Mouse (Mus musculus) retina, adult 2 months (tissue): ENCODE measurements around the gene Glrx5.

ENCODE experiments used
- DNase-seq: peaks from one replicate; pipeline ENCODE4 v3.0.0-alpha.2; 2012; ENCODE audit warnings: low read depth, low spot score

Glrx5 gene

GRCm38 (mm10) chr12:105004956-105005714, 27.4 kb upstream of the Glrx5 start:
- DNase-seq: no peak

GRCm38 (mm10) chr12:105005715-105005972, 26.8 kb upstream of the Glrx5 start:
- no peak for DNase-seq

- DNase-seq: no peak
Measured at GRCm38 (mm10) chr12:105008150-105008549, 24.3 kb upstream of the Glrx5 start.

DNA sequence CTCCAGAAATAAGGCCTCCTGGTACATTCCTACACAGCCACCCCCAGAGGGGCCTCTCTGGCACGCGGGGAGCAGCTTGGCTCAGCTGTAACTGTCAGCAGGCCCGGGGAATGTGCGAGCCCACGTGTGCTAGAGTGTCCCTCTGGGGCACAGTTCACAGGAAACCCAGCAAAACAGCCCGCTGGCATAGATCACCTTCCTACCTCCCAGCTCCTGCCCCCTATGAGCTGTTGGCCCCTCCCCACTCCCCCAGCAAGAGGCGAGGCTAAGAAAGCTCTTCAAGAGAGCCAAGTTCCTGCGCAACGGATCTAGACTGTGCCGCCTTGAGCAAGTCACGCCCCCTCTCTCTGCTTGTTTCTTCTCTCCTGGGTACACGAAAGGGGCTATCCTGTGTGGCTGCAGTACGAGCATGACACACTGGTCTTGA, 23.7 kb upstream of the Glrx5 start:
- no peak for DNase-seq

DNA sequence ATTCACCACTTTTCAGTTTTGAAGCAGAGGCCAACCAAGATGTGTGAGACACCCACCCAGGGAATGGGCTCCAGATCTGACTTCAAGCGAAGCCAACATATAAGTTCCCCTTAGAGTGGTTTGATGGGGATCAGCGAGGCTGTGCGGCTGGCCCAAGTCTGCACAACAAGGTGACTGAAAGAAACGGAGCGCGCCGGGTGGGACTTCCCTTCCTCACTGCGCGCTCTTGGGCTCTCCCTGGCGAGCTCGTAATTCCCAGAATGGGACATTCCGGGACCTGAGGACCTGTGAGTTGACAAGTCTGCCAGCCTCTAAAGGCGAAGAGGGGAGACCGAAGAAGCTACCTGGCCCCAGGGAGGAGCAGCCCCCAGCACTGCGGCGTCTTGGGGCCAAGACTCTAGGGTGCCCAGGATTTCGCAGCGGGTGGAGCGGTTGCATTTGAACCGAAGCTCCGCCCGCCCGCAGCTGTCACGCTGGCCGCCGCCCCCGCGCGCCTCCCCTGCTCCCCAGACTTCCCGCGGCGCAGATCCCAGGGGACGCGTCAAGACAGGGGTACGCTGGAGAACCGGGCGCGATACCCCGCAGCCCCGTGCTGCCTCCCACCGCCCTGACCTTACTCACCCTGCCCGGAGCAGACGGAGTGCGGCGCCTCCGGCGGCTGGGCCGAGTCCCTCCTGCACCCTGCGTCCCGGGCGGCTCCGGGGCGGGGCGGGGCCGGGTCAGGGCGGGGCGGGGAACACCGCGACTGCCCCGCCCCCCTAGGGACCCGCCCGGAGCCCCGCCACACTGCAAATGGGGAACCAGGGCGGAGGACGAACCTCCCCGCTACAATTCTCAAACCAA, 22.9 kb upstream of the Glrx5 start, which contains the start of gene Syne3:
TSS of gene Syne3 (minus strand) at position 440 of the 843 bp plus-strand sequence.
- DNase-seq: no peak

GRCm38 (mm10) chr12:105010213-105010790, 22.2 kb upstream of the Glrx5 start:
- DNase-seq: no peak

DNA sequence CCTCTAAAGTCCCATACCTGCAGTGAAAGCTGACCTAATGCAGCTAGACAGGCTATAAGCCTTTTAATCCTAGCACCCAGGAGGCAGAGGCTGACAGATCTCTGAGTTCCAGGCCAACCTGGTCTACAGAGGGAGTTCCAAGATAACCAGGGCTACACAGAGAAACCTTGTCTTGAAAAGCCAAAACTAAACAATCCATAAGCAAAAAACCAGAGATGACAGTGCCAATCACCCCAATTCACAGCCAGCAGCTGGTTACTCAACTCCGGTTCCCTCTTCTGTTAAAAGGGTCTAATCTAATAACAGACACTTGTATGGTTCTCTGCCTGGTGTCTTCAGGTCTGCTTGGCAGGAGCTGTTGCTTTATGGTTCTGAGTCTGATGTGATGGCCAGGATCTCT, 20.9 kb upstream of the Glrx5 start:
- DNase-seq: no peak

DNA sequence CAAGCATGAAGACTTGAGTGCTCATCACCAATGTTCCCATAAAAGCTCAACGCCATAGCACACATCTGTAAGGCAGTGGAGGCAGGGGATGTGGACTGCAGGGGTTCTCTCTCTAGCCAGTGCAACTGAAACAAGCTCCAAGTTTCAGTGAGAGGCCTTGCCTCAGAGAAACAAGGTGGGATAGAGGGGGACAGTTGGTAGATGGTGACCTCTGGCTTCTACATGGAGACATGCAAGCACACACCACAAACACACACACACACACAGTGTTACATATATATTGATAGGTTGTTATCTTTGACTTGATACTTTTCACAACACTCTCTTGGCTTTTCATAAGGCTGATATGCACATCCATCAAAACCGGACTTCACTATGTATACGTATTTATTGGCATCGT, 20.2 kb upstream of the Glrx5 start:
- no peak for DNase-seq

DNA sequence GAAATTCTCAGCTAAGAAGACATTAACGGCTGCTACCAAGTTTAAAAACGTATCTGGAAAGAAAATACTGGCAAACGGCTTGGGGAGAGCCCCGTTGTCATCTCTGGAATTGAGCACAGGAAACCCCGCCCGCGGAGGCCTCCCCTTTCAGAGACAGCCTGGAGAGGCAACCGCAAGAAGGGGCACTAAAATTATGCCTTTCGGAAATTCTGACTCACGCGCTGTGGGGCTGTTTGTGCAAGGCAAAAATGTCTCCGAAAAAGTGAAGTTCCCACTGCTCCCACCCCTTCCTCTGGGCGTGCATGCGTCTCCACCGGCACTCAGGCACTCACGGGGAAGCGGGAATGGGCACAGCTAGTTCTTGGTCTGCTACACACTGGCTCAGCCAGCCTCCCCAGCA, 19.4 kb upstream of the Glrx5 start:
- no peak for DNase-seq

DNA sequence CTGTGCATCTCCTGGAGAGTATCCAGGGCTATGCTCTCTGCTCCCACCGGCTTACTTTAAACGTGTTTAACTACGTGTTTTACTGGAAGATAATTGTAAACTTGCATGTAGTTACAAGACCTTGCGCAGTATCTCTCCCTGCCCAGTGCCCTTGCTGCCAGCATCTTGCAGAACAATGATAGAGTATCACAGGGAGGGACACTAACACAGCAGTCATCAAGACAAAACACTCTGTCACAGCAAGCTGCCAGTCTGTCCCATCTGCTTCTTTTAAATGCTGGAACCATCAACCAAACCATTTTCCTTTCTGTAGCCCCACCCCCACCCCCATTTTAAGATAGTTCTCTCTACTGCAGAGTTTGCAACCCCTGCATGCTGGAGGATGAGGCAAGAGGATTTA, 16.3 kb upstream of the Glrx5 start:
- DNase-seq: no peak

DNA sequence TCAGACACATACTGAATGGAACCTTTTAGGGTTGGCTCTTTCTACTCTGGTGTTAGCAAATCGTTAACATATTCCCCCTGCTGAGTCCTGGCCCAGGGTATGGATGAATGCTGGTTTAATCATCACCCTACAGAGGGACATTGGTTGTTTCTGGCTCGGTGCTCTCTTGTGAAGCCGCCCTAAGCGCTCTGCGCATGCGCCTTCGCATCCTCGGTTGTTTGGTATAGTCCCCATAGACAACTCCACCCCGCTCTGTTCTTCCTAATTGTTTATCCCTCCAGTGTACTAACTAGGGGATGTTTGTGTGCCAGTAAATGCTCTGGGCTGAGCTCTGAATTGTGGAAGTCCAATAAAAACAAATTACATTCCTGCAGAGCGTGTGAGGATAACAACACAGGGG, 15.8 kb upstream of the Glrx5 start:
- no peak for DNase-seq

GRCm38 (mm10) chr12:105019359-105020219, 12.9 kb upstream of the Glrx5 start:
- no peak for DNase-seq

DNA sequence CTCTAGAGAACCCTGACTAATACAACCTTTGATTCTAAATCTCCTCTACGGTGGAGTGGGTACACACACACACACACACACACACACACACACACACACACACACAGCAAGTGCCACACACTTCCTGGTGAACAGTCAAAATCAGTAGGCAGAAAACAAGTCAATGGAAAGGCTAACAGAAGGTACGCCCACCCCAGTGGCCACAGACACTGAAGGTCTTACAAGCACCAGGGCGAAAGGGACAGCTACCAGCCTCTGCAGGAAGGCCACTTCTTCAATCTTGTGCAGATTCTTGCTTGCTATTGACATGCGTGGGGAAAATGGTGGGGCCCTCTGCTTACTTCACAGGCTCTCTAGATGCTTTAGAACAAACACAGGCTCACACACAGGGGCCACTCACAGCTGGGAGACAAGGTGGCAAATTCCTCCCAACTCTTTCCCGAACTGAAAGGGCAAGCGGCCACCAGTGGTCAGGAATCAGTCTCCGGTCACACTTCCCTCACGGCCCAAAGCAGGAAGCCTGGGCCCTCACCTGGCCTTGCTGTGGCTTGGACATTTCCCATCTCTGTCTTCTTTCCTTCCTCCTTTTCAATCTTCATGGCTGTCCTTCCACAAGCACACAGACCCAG, 10.9 kb upstream of the Glrx5 start:
- no peak for DNase-seq

DNA sequence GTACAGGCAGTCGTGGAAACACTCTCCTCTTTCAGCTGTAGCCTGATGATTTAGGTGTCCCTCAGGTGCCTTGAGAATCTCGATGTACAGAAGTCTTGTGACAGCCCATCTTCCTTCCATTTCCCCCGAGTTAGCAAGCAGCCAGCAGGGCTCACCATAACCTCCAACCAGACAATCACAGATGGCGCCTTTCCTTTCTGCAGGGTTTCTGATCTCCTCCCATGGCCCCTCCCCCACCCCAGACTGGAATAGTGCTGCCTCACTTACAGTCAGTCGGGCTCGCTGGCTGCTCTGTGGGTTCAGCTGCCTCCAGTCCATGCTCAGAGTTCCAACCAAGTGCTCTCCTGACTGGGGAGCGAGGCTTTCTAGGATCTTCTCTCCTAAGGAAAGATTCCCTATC, 10.3 kb upstream of the Glrx5 start:
- DNase-seq: no peak

GRCm38 (mm10) chr12:105022776-105023175, 9.7 kb upstream of the Glrx5 start:
- DNase-seq: no peak

- DNase-seq: peak; percentile 58
Measured at GRCm38 (mm10) chr12:105025271-105025946, 7.1 kb upstream of the Glrx5 start.

DNA sequence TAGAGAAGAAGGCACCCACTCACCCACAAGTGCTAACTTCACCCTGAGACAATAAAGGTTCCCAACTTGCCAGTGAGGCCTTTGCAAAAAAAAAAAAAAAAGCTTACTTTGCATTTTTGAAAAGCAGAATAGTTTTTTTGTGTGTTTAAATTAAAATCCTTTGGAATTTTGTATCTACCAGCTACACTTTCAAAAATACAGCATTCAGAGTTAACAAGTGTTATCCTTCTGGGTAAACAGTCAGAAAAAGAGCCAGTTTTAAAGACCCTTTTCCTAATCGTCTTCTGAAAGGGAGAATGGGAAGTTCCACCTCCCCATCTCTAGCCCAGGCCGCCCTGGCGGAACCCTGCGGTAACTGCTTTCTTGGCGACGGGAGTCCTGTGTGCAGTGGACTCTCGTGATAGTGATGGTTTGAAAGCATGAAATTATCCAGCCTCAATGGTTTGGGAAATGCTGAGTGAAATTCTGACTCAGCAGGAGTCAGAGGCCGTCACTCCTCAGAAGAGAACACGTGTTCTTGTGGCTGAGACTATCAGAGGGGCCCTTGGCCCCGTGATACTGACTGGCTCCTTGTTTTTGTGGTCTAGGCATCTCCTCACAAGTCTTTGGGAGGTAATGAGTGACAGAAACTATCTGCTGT, 6.4 kb upstream of the Glrx5 start:
- no peak for DNase-seq

GRCm38 (mm10) chr12:105027323-105027991, 5.0 kb upstream of the Glrx5 start:
- DNase-seq: no peak

DNA sequence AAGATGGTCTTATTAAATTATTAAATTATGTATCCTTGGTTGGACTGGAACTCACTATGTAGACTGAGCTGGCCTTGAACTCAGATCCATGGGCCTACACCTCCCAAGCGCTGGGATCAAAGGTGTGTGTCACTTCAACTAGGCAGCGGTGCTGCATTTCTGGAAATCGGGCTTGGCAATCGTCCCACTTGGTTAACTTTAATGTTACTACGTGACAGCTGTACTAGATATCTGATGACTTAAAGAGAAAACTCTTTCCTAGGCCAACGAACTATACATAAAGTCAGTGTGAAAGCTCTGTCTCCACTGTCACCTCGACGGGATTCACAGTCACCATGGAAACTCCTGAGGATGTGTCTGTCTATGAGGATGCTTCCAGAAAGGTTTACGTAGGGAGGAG, 2.6 kb upstream of the Glrx5 start:
- no peak for DNase-seq
